Mouse (Mus musculus) cerebellum, adult 8-10 months (tissue): ENCODE results near the gene Nupl1.

ENCODE experiments used
- DNase-seq: peaks from one replicate; pipeline ENCODE4 v3.0.0; 2022

The Nupl1 gene

GRCm38 (mm10) chr14:60219886-60220285, 31.3 kb downstream of the Nupl1 start:
- DNase-seq, result no peak

DNA sequence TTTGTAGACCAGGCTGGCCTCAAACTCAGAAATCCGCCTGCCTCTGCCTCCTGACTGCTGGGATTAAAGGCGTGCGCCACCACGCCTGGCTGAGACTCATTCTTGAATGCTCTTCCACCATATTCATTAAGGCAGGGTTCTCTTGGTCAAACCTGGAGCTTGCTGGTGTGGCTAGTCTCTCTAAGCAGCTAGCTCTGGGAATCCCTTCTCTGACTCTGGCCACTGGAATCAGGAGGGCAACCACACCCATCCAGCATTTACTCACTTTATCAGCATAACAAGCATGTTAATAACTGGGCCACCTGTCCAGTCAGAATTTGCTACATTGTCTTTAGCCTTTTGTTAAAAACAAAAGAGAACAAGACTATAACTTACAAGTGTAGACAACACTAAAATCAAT, 33.6 kb downstream of the Nupl1 start:
- no peak for DNase-seq

DNA sequence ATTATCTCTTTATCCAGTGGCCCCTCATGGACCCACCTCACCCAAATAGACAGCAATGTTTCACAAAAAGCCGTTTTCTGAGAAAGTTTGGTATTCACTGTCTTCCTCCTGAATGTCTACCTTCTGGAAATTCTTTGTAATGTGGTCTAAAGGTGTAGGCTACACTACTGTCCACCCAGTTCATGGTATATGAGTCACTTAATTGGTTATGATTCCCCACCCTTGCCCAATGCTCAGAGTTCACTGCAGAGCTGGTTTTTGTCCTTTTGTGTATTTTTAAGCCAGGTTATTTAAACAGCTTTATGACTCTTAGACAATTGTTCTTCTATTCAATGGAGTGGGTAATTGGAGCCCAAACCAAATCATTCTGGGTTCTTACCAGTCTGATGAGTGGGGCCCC, 35.1 kb downstream of the Nupl1 start:
- no peak for DNase-seq

GRCm38 (mm10) chr14:60215000-60215399, 36.2 kb downstream of the Nupl1 start:
- DNase-seq, result no peak

- no peak for DNase-seq
These were observed 37.2 kb downstream of the Nupl1 start for GRCm38 (mm10) chr14:60214040-60214439.

DNA sequence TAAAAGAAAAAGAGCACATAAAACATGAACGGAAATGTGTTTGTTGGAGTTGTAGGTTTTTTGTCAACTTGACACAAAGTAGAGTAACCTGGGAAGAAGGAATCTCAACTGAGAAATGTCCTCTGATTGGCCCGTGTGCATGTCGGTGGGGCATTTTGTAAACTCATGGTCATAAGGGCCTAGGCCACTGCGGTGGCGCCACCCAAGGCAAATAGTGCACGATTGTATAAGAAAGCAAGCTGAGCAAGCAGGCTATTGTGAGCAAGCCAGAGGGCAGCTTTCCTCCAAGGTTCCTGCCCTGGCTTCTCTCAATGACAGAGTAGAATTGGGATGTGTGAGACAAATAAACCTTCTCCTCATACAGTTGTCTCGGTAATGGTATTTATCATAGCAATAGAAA, 42.1 kb downstream of the Nupl1 start:
- DNase-seq, result no peak

DNA sequence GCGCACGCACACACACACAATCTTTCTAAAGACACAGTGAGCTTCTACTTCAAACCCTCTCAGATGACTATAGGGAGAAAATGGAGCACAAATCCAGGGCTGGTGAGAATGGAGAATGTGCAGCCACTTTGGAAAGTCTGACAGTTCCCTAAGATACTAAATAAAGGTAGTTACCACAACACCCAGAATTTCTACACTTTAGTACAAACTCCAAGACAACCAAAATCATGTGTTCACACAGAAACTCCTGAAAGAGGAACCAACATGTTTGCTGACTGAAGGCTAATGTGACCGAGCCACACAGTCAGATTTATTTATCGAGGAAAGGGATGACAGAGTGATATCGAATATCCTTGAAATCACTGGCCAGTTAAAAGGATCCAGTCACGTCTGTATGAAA, 46.2 kb downstream of the Nupl1 start:
- DNase-seq, result no peak

GRCm38 (mm10) chr14:60196884-60197283, 54.3 kb downstream of the Nupl1 start, which contains the start of gene Atp8a2:
Atp8a2 (minus strand) TSS chr14:60197179.
- no peak for DNase-seq

DNA sequence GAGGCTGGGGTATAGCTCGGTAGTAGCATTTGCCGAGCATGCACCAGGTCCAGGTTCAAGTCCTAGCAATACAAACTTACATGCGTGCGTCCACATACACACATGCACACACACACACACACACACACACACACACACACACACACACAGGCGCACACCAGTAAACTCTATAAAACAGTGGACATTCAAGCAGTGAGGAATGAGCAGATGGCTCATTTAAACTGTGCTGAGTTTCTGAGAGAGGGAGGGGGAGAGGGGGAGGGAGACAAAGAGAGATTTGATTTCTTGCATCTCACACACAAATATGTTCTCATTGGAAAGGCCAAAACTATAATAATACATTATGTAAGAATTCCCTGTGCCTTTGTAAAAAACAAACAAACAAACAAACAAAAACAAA, 55.2 kb downstream of the Nupl1 start:
- DNase-seq, result no peak

- no peak for DNase-seq
These were observed 56.6 kb downstream of the Nupl1 start for GRCm38 (mm10) chr14:60194606-60195005.

- no peak for DNase-seq
These were observed 61.5 kb downstream of the Nupl1 start for GRCm38 (mm10) chr14:60189771-60190170.

DNA sequence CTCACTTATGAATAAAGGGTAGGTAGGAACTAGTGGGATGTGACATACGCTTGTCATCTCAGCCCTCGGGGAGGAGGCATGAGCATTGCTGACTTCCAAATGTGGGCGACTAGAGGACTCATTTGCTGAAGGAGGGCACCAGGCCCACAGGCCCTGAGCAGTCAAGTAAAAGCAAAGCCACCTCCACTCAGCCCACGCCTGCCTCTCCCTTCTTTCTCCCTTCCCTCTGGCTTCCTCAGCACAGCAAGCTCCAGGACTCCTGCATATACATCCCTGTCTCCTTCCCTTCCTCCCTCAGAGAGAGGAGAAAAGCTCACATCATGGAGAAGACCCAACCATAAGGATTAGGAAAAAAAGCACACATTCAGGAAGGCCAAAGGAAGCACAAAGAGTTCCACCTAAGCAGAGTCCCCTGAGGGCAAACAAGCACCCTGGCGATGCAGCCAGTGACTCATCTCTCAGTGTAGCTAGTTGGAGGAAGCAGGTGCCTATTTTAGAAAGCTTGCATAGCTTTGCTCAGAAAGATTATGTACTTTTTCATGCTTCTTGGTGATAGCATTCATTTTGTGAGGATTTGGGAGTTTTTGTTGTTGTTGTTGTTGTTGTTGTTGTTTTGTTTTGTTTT, 62.9 kb downstream of the Nupl1 start:
- DNase-seq, result no peak

DNA sequence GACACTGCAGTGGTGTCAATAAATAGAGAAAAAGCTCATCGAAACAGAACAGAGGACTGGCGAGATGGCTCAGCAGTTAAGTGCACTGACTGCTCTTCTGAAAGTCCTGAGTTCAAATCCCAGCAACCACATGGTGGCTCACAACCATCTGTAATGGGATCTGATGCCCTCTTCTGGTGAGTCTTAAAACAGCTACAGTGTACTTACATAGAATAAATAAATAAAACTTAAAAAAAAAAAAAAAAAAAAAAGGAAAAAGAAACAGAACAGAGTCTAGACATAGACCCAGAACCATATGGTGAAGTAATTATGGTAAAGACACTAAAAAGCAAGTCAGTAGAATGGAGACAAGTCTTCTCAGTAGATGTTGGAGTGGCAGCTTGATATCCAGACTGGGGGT, 69.9 kb downstream of the Nupl1 start:
- no peak for DNase-seq

DNA sequence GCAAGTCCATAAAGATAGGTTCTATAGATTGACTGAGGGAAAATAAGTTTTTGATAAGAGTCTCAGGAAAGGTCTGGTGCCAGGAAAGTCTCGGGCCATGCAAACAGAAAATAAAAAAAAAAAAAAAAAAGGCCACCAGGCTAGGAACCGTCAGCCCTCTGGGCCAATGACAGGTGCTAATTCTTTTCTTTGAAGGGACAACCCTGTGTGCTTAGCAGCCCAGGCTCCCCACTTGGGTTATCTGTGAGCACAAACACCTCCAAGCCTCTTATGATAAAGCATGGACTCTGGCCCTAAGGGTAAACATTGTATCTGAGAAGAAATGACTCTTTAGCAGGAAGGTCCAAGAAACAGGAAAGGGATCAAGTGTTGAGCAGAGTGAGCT, 72.7 kb downstream of the Nupl1 start:
- DNase-seq, result no peak

DNA sequence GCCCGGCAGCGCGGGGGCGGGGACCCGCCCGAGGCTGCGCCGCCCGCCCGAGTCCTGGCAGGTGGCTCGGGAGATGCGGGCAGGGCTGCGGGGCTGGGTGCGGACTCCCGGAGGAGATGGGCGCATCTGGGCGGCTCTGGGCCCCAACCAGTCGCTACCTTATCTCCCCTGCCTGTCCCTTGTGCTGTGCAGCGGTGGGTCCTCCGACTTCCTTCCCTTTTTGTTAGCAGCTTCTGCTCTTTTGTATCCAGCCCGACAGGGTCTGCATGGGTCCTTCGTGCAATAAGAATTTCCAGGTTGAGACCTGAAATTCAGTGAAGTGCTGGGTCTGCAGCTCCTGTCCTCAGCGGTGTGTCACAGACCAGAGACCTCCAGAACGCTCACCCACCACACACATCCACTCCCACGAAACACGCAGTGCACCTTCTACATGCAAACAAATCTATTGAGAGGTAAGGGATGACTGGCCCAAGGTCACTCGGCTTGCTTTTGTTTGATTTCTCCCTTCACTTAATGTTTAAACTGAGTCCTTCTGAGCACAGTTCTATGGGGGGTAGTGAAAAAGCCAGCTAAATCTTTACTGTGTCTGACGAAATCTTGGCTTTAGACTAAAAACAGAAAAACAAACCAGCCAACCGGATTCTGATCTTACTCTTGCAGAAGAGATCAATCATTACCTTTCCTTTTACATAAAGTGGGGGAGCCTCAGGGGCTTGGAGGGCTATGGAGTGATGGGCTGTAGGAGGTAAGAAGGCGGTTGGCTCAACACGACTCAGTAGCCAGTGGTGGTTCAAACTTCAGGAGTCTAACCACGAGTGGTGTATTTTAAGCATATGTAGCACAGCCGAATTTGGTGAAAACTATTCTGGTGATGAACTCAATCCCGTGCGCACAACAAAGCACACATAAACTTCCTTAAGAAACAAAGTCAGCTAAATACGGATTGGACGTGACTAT, 73.3 kb downstream of the Nupl1 start:
- peak; percentile 62 for DNase-seq

GRCm38 (mm10) chr14:60176891-60177613, 74.2 kb downstream of the Nupl1 start:
- DNase-seq, result peak; percentile 76

DNA sequence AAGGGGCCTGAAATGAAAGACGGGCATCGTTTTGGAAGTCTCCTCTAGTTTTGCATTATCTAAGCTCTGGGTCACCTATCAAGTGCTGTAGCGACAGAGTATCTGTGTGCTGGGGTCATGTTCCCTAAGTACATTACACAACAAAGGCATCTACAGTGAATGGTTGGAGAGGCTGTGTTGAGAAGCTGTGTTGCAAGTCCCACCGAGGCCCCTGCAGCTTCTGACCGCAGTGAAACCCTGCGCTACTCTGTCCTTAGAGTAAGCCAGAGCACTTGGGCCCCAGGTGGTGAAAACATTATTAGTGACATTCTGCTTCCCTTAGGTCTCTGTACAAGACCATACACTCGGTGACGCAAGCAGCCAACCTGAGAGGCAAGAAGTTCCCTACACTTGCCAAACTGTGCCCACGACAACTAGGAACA, 74.8 kb downstream of the Nupl1 start:
- no peak for DNase-seq

DNA sequence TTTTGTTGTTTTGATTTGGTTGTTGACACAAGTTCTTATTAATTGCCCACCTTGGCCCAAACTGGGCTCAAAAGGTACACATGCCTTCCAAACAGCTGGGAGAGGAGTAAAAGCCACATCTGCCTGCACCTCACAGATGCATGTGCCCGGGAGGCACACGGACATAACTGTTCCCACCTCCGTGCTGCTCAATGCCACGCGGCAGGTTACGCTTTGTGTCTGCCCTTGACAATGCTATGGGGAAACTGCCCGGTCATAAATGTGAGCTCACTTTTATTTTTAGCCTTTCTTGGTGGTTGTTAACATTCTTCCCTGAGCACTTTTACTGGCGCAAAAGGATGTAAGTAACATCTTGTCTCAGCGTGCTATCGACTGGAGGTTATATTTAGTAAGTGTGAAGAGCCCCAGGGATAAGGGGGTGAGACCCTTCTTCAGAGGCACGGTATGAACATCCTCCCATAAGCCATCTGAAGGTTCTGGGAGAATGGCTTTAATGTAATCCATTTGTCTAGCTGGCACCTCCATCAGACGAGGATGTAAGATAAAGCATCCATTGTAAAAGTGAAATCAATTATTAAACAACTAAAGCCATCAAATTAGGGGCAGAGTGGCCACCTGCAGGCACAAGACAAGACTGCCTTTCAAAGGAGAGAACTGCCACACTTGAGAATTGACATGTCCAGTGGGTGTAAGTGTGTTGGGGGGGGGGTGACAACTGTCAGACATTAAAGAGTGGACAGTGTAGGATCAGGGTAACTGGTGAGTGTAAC, 78.8 kb downstream of the Nupl1 start:
- DNase-seq, result no peak

DNA sequence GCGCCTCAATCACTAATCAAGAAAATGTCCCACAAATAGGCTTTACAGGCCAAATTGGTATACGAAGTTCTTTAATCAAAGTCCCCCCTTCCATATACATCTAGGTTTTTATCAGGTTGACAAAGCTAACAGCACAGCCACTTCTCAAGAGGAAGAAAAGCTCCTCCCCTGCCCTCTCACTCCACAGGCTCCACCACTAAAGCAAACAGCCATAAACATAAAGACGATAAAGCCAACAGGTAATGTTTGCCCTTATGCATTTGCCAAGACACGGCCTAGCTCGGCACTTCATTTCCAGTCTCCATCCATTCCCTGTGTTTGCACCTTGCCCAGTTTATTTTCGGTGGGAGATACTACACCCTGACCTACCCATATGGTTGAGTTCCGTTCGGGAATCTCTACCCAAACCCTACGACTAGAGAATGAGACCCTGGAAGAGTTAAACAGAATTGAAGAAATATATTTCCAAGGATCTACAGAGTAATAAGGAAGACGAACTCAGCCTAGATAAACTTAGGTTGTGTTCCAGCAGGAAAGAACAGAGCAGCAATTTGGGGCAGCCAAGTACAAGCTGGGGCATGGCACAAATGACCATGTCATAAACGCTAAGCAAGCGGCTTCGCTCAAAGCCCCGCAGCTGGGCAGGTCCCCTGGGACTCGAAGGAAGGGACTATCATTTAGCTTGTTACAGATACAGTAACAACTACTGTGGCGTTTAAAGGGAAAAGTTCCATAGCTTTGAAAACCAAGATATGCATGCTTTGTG, 80.2 kb downstream of the Nupl1 start:
- no peak for DNase-seq

DNA sequence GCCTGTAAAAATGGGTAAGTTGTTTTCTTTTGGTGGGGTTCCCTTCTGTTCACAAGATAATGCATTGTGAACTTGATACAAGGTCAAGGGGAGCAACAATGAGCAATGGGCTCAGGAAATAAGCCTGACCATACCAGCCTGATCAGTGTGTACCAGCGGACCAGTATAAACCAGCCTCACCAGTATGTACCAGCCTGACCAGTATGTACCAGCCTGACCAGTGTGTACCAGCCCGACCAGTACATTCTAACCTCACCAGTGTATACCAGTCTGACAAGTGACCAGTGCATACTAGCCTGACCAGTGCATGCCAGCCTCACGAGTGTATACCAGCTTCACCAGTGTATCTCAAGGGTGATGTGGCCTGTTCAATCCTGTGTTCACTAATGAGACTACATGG, 87.9 kb downstream of the Nupl1 start:
- DNase-seq, result no peak

- no peak for DNase-seq
These were observed 98.9 kb downstream of the Nupl1 start for GRCm38 (mm10) chr14:60152373-60152772.

GRCm38 (mm10) chr14:60148893-60149292, 102.3 kb downstream of the Nupl1 start:
- no peak for DNase-seq
